Mouse (Mus musculus) C2C12 (cell line): ENCODE results near the gene Ccdc81. TPM values are rescaled to one million over a fixed set of nuclear protein-coding genes. Genes with fewer than 3 reads are reported as not detected.

Source experiments
- H3K27me3 ChIP-seq: one replicate; pipeline ENCODE4 v1.6.1; 2011; ENCODE audit not compliant: control insufficient read depth, insufficient read depth, insufficient read length
- H3K36me3 ChIP-seq: one replicate; pipeline ENCODE4 v1.6.1; 2011; ENCODE audit not compliant: control insufficient read depth, insufficient read depth
- H3K4me3 ChIP-seq: one replicate; pipeline ENCODE4 v1.5.1; 2011; ENCODE audit warnings: mild to moderate bottlenecking, control low read depth; ENCODE audit not compliant: poor library complexity, insufficient read depth, severe bottlenecking
- H3K79me2 ChIP-seq: one replicate; pipeline ENCODE4 v1.6.1; 2011; ENCODE audit not compliant: control insufficient read depth, insufficient read depth
- H3K79me3 ChIP-seq: one replicate; pipeline ENCODE4 v1.6.1; 2011; ENCODE audit warnings: low read depth, control low read depth
- H3ac ChIP-seq: one replicate; pipeline ENCODE3; 2011; ENCODE audit warnings: low read depth; ENCODE audit not compliant: control insufficient read depth, insufficient read length
- CEBPB ChIP-seq: IDR thresholded peaks from one replicate; pipeline ENCODE4 v1.6.1; 2011; ENCODE audit warnings: low read depth, mild to moderate bottlenecking, control low read depth, moderate library complexity
- CTCF ChIP-seq: IDR thresholded peaks from one replicate; pipeline ENCODE4 v1.5.1; 2011; ENCODE audit not compliant: control insufficient read depth, insufficient read depth, insufficient read length
- FOSL1 ChIP-seq: IDR thresholded peaks from one replicate; pipeline ENCODE4 v1.8.0; 2011; ENCODE audit warnings: mild to moderate bottlenecking, low read length; ENCODE audit not compliant: poor library complexity, insufficient read depth, severe bottlenecking
- MAX ChIP-seq: IDR thresholded peaks from one replicate; pipeline ENCODE4 v1.6.1; 2011; ENCODE audit warnings: mild to moderate bottlenecking, control low read depth
- MYOD1 ChIP-seq: IDR thresholded peaks from one replicate; pipeline ENCODE4 v1.6.1; 2011; ENCODE audit warnings: low read depth; ENCODE audit not compliant: control insufficient read depth, insufficient read length
- MYOG ChIP-seq: IDR thresholded peaks from one replicate; pipeline ENCODE4 v1.6.1; 2011; ENCODE audit not compliant: control insufficient read depth, insufficient read length; ENCODE audit errors: extremely low read depth
- USF1 ChIP-seq: IDR thresholded peaks from one replicate; pipeline ENCODE4 v1.6.1; 2011; ENCODE audit warnings: low read depth, mild to moderate bottlenecking, control low read depth, moderate library complexity
- polyA plus RNA-seq: library from polyadenylated mRNA; unstranded; fragments of >200 nt; fragmentation: generic; extraction: Trizol; gene quantifications from one replicate; pipeline ENCODE4 v1.2.1, GENCODE M21; 2012; ENCODE audit warnings: missing spikeins

The Ccdc81 gene
- polyA plus RNA-seq, 1 experiment: 0.11 TPM

- TF ChIP-seq CEBPB (no peak), CTCF (no peak), MYOG (no peak), USF1 (no peak), MYOD1 (no peak), FOSL1 (no peak), MAX (no peak)
- Histone ChIP-seq H3K27me3 (no peaks in the 10 kb centered on the region), H3K36me3 (no peaks in the 10 kb centered on the region), H3K79me3 (no peaks in the 10 kb centered on the region), H3K4me3 (no peak overlapping the region), H3ac (no peak overlapping the region), H3K79me2 (no peaks in the 10 kb centered on the region)
Observed at GRCm38 (mm10) chr7:89829201-89829600, 74.2 kb downstream of the Ccdc81 start.

GRCm38 (mm10) chr7:89828436-89829065 is 74.9 kb downstream of the Ccdc81 start:
- H3K36me3 ChIP-seq: no peaks in the 10 kb centered on the region
- H3K4me3 ChIP-seq: no peak overlapping the region
- TF ChIP-seq USF1 (no peak), CTCF (no peak)
- no peaks in the 10 kb centered on the region for H3K79me3 ChIP-seq
- no peaks in the 10 kb centered on the region for H3K27me3 ChIP-seq
- H3ac ChIP-seq: no peak overlapping the region
- H3K79me2 ChIP-seq: no peaks in the 10 kb centered on the region

Other genes with a start within 250 kb of the Ccdc81 start
- gene Hikeshi, start 37.6 kb upstream of the Ccdc81 start, polyA plus RNA-seq: 51.0 TPM
- gene Eed, start 77.4 kb upstream of the Ccdc81 start, polyA plus RNA-seq: 34.0 TPM
- gene Picalm, start 226.6 kb upstream of the Ccdc81 start, polyA plus RNA-seq: 47.2 TPM